Mouse (Mus musculus) liver, embryonic 11.5 days (tissue): ENCODE measurements around the gene Insyn1. TPM values are rescaled to one million over a fixed set of nuclear protein-coding genes. Genes with fewer than 3 reads are reported as not detected.

ENCODE experiments used
- ATAC-seq: fragments of 200-750 bp; cut with Nextera tagmentation; replicated peaks from 2 replicates; pipeline ENCODE4 v1.8.0; 2017; ENCODE audit warnings: moderate number of reproducible peaks, mild to moderate bottlenecking, moderate TSS enrichment, moderate library complexity; ENCODE audit not compliant: low FRiP score
- DNase-seq: peaks from one replicate; pipeline ENCODE4 v3.0.0-alpha.2; 2017; ENCODE audit warnings: low spot score
- H3K27ac ChIP-seq: fragments of 300-500 bp; sonication (generic); 2 replicates; pipeline ENCODE4 v1.5.1; 2014; ENCODE audit warnings: mild to moderate bottlenecking, low read depth, low read length, control low read depth
- H3K27me3 ChIP-seq: fragments of 300-500 bp; sonication (generic); replicated peaks from 2 replicates; pipeline ENCODE4 v1.6.1; 2014; ENCODE audit warnings: low read length, mixed read lengths; ENCODE audit not compliant: control insufficient read depth, insufficient read depth
- H3K36me3 ChIP-seq: fragments of 300-500 bp; sonication (generic); 2 replicates; pipeline ENCODE4 v1.6.1; 2014; ENCODE audit warnings: mild to moderate bottlenecking, low read length, moderate library complexity, mixed read lengths; ENCODE audit not compliant: control insufficient read depth, insufficient read depth
- H3K4me1 ChIP-seq: fragments of 300-500 bp; sonication (generic); replicated peaks from 2 replicates; pipeline ENCODE4 v1.6.1; 2014; ENCODE audit warnings: low read length, mixed read lengths; ENCODE audit not compliant: control insufficient read depth, insufficient read depth
- H3K4me2 ChIP-seq: fragments of 300-500 bp; sonication (generic); 2 replicates; pipeline ENCODE4 v1.6.1; 2014; ENCODE audit warnings: mild to moderate bottlenecking, control low read depth, moderate library complexity
- H3K4me3 ChIP-seq: fragments of 300-500 bp; sonication (generic); 2 replicates; pipeline ENCODE4 v1.5.1; 2014; ENCODE audit warnings: low read depth, low read length, control low read depth
- H3K9ac ChIP-seq: fragments of 300-500 bp; sonication (generic); 2 replicates; pipeline ENCODE4 v1.6.1; 2014; ENCODE audit warnings: low read depth, low read length, control low read depth
- H3K9me3 ChIP-seq: fragments of 300-500 bp; sonication (generic); 2 replicates; pipeline ENCODE4 v1.6.1; 2016; ENCODE audit warnings: low read length, inconsistent platforms, mixed read lengths; ENCODE audit not compliant: control insufficient read depth
- WGBS: fragments of 180-500 bp; shearing (Covaris S2); extraction: QIAGEN DNeasy Blood & Tissue Kit; methylation state at CpG from one replicate; pipeline ENCODE4 v1.1.7; 2014; 5-methylcytosine and 5-hydroxymethylcytosine counted together
- polyA plus RNA-seq: library from polyadenylated mRNA; unstranded; fragments of >200 nt; fragmentation: Nextera tagmentation; extraction: Ambion mirVana; gene quantifications from 2 replicates; pipeline ENCODE4 v1.2.1, GENCODE M21; 2014

The Insyn1 gene
- polyA plus RNA-seq = 0.30 and 0.43 TPM in 2 replicates

GRCm38 (mm10) chr9:58487851-58488801, at the start of gene Insyn1:
Gene Insyn1, plus strand, starts transcription at chr9:58488603.
- ATAC-seq = 0 out of 2 replicates have a peak, but pooled peaks have one; percentile 36
- H3K36me3 ChIP-seq = no peaks in the 10 kb centered on the region
- H3K4me1 ChIP-seq = peaks cover 6% of the 10 kb centered on the region; the same call in 1 of the 2 replicates
- H3K4me3 ChIP-seq = peak within 1 kb of the TSS; percentile 49
- no peaks in the 10 kb centered on the region for H3K9me3 ChIP-seq
- no peak within 1 kb of the TSS for H3K27ac ChIP-seq
- peak within 1 kb of the TSS; percentile 48; the same call in 1 of the 2 replicates for H3K9ac ChIP-seq
- H3K4me2 ChIP-seq = peak within 1 kb of the TSS; percentile 81
- 1% methylated on average over 84 of the region's 104 CpGs for WGBS
- peak; percentile 70 for DNase-seq
- peaks cover 74% of the 10 kb centered on the region for H3K27me3 ChIP-seq

- no peak overlapping the region for H3K4me2 ChIP-seq
- ATAC-seq (no peak), DNase-seq (no peak)
- no peak overlapping the region for H3K9ac ChIP-seq
- H3K27ac ChIP-seq = no peak overlapping the region
- H3K27me3 ChIP-seq = no peaks in the 10 kb centered on the region
- no peaks in the 10 kb centered on the region for H3K9me3 ChIP-seq
- 85% methylated on average over 22 of the region's 22 CpGs for WGBS
- no peaks in the 10 kb centered on the region for H3K36me3 ChIP-seq
- H3K4me3 ChIP-seq = no peak overlapping the region
- H3K4me1 ChIP-seq = no peaks in the 10 kb centered on the region
These were observed 49.4 kb upstream of the Insyn1 start for GRCm38 (mm10) chr9:58438921-58439396.

- Histone ChIP-seq H3K4me2 (no peak overlapping the region), H3K9ac (no peak overlapping the region), H3K4me3 (no peak overlapping the region), H3K36me3 (no peaks in the 10 kb centered on the region), H3K9me3 (no peaks in the 10 kb centered on the region), H3K27ac (no peak overlapping the region), H3K27me3 (no peaks in the 10 kb centered on the region), H3K4me1 (no peaks in the 10 kb centered on the region)
- 80% methylated on average over 6 of the region's 6 CpGs for WGBS
- ATAC-seq (no peak), DNase-seq (no peak)
These were observed 48.3 kb upstream of the Insyn1 start for GRCm38 (mm10) chr9:58440100-58440499.

- no peak for ATAC-seq
- Histone ChIP-seq H3K27me3 (no peaks in the 10 kb centered on the region), H3K4me1 (no peaks in the 10 kb centered on the region), H3K9ac (no peak overlapping the region), H3K4me2 (no peak overlapping the region), H3K36me3 (no peaks in the 10 kb centered on the region), H3K4me3 (no peak overlapping the region), H3K9me3 (no peaks in the 10 kb centered on the region), H3K27ac (no peak overlapping the region)
- no peak for DNase-seq
These were observed 47.8 kb upstream of the Insyn1 start for GRCm38 (mm10) chr9:58440614-58441013.

GRCm38 (mm10) chr9:58441351-58442104, 46.9 kb upstream of the Insyn1 start:
- Histone ChIP-seq H3K9me3 (no peaks in the 10 kb centered on the region), H3K27ac (no peak overlapping the region), H3K4me3 (no peak overlapping the region), H3K4me2 (no peak overlapping the region), H3K27me3 (no peaks in the 10 kb centered on the region), H3K9ac (no peak overlapping the region), H3K4me1 (no peaks in the 10 kb centered on the region), H3K36me3 (no peaks in the 10 kb centered on the region)
- WGBS = 52% methylated on average over 6 of the region's 6 CpGs
- DNase-seq = no peak
- ATAC-seq = no peak

- 41% methylated on average over 7 of the region's 7 CpGs for WGBS
- no peaks in the 10 kb centered on the region for H3K36me3 ChIP-seq
- H3K4me2 ChIP-seq = no peak overlapping the region
- H3K27me3 ChIP-seq = no peaks in the 10 kb centered on the region
- no peak overlapping the region for H3K27ac ChIP-seq
- H3K9me3 ChIP-seq = no peaks in the 10 kb centered on the region
- H3K4me1 ChIP-seq = no peaks in the 10 kb centered on the region
- ATAC-seq (no peak), DNase-seq (no peak)
- no peak overlapping the region for H3K9ac ChIP-seq
- H3K4me3 ChIP-seq = no peak overlapping the region
These were observed 46.0 kb upstream of the Insyn1 start for GRCm38 (mm10) chr9:58442105-58443010.

- H3K4me3 ChIP-seq = no peak overlapping the region
- H3K27me3 ChIP-seq = no peaks in the 10 kb centered on the region
- H3K4me1 ChIP-seq = no peaks in the 10 kb centered on the region
- no peaks in the 10 kb centered on the region for H3K36me3 ChIP-seq
- 68% methylated on average over 3 of the region's 3 CpGs for WGBS
- H3K4me2 ChIP-seq = no peak overlapping the region
- H3K27ac ChIP-seq = no peak overlapping the region
- H3K9ac ChIP-seq = no peak overlapping the region
- DNase-seq (no peak), ATAC-seq (no peak)
- no peaks in the 10 kb centered on the region for H3K9me3 ChIP-seq
These were observed 45.3 kb upstream of the Insyn1 start for GRCm38 (mm10) chr9:58443061-58443460.

- ATAC-seq (no peak), DNase-seq (no peak)
- H3K36me3 ChIP-seq = no peaks in the 10 kb centered on the region
- no peaks in the 10 kb centered on the region for H3K9me3 ChIP-seq
- WGBS = 44% methylated on average over 4 of the region's 4 CpGs
- H3K4me2 ChIP-seq = no peak overlapping the region
- H3K4me3 ChIP-seq = no peak overlapping the region
- no peaks in the 10 kb centered on the region for H3K4me1 ChIP-seq
- H3K27me3 ChIP-seq = 0 out of 2 replicates have a peak, but pooled peaks cover 2% of the 10 kb centered on the region
- H3K9ac ChIP-seq = no peak overlapping the region
- no peak overlapping the region for H3K27ac ChIP-seq
These were observed 41.6 kb upstream of the Insyn1 start for GRCm38 (mm10) chr9:58446829-58447228.
